Mouse (Mus musculus) spleen, embryonic (tissue): ENCODE measurements at regions not wholly inside any gene's neighbourhood (a gene's known extent, or its start where the extent isn't known, plus 50 kb on each side); places are given as distances from the start of the nearest gene placed in this dataset.

Source experiments
- CTCF ChIA-PET: fragments of 350-600 bp; sonication (Branson Sonifier 250); formaldehyde crosslinking; loops from one replicate; lab custom pipeline; 2022; lab: Charles Lee

DNA sequence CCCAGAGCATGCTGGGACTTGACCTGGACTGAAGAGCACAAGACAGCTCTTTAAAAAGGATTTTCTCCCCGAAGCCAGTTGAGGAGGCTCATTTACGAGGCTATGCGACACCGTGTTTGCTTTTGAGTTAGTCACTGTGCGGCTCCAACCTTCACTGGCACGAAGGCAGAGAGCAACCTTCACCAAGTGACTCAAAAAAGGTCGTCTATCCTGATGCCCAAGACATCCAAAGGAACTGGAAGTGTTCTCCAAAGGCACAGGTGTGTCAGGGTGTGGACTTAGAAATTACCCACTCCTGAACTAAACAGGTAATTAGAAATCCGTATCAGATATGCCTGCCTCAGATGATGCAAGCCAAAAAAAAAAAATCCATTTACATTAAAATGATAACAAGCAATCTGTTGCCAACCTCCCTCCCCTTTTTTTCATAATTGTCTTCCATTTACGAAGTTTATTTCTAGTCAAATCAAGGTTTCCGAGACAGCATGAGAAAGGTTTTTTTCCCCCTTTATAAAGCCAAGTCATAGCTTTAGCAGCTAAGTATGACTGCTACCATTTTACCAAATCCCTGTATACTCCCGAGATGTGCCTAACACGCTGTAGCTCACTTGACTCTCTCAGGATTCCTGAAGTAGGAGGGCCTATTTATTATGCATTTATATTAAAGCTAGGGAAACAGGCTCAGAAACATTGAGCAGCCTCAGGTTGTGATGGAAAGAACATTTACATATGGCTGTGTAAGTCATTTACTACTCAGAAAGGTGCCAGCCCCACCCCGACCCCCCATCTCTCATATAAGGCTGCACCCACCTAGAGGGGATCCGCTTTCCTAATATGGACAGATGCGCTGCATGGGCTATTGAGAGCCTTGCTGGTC lies 110.3 kb upstream of the Cpm start:
- CTCF ChIA-PET = interaction anchor here (0.7 kb wide), 1 partner anchor 53 kb away, joined by 4 read pairs; no protein-coding TSS in a partner anchor

- CTCF ChIA-PET = interaction anchor here (0.6 to 0.8 kb wide), 3 partner anchors 24 to 638 kb away, joined by 3 to 5 read pairs (median 5); no protein-coding TSS in a partner anchor
Measured at GRCm38 (mm10) chr10:117517800-117518770, 111.2 kb upstream of the Cpm start.

DNA sequence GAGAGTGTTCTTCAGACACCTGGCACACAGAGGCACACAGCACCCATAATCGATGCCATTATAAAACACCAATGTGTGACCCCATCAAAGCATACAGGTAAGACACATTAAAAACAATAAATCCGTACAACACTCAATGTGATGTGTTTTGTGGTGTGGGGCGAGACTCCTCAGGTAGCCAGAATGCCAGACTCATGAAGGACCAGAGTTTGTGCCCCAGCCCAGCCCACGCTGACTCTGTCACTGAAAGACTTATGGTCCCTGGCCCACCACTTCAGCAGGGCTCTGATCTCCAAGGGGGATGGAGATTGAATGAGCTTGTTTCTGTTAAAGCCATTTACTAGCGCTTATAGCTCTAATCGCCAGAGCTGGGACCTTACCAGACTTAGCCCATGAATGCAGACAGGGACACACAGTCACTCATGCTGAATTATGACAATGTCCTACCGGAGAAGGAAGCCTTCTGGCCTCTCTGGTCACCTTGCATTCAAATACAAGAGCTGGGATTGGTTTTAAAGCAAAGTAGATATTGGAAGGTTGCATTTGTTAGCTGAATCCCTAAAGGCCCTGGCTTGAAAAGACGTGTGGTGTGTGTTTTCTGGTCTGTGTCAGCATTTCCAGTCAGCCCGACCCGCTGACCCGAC lies 112.1 kb upstream of the Cpm start:
- CTCF ChIA-PET = interaction anchor here (0.7 kb wide), 1 partner anchor 14 kb away, joined by 3 read pairs; no protein-coding TSS in a partner anchor

- CTCF ChIA-PET = interaction anchor here (0.6 to 1.4 kb wide), 6 partner anchors 14 to 465 kb away, joined by 3 to 13 read pairs (median 6); no protein-coding TSS in a partner anchor
Measured at GRCm38 (mm10) chr10:117516510-117516909, 112.8 kb upstream of the Cpm start.

GRCm38 (mm10) chr10:117515777-117516501 lies 113.4 kb upstream of the Cpm start:
- CTCF ChIA-PET = interaction anchor here (0.6 to 1.4 kb wide), 8 partner anchors 11 to 465 kb away, joined by 3 to 13 read pairs (median 6); no protein-coding TSS in a partner anchor

DNA sequence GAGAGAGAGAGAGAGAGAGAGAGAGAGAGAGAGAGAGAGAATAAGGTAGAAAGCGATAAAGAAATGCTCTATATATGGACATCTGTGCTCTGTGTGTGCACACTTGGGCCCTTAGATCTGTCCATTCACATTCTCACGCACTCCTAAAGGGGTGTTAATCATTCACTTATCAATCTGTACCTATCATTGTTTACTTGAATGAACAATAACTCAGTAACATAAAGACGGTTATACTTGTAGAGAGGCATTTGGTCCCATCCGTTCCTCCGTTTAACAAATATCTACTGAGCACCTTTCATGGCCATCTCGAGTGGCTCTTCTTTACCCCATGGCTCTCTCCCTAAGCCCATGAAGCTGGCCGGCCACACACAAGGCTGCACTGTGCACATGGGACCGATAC lies 114.3 kb upstream of the Cpm start:
- CTCF ChIA-PET = interaction anchor here (0.8 to 1.4 kb wide), 3 partner anchors 14 to 133 kb away, joined by 3 to 13 read pairs (median 4); no protein-coding TSS in a partner anchor

DNA sequence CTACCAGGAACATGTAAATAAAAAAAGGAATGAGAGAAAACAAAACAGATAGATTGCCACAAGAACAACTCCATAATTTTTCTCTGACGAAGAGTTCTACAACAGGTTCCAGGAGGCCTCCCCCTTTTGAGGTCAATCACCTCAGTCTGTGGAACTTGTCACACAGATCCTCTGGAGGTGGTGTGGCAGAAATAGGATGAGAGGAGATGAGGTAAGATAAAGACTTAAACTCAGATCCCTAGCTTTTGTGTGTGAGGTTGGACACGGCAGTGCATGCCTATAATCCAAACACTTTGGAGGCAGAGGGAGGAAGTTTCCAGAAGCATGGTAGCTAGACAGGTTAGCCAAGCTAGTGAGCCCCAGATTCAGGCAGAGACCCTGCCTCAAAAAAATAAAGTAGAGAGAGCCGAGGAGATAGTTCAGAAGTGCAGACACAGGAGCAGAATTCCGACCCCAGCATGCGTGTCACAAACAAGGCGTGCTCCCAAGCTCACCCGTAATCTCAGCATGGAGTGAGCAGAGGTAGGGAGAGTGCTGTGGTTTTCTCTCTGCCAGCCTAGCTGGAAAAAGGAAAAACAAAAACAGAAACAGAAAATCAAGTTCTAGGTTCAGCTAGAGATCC lies 115.3 kb upstream of the Cpm start:
- CTCF ChIA-PET = no interaction called here

DNA sequence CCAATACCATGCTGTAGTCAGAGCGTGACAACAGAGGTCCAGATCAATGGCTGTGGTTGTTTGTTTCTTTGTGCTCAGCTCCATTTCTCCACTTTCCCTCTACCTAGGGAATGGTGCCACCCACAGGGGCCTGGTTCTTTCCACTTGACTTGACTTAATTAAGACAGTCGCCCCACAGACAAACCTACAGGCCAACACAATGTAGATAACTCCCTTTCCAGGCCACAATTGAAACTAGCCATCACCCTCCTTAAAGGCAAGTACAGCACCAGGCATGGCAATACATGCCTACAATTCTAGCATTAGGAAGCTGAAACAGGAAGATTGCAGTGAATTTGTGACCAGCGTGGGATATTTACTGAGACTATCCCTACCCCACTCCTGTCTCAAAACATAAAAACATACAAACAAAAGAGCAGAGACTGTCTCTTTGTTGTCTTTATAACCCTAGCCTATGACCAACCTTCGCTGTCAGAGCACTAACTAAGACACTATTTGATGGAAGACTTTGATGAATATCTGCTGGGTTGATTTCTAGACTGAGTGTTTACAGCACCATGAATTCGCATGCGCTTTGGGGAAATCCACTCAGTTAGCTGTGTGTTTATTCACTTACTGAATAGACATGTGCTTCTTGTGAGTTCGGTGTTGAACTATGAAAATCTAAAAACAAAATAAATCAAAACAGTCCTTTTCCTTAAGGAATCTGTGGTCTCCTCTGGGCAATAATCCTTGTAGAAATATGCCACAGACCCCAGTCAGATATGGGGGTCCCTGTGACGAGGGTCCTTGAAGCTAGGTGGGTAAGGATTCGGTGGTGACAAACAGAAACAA lies 116.7 kb upstream of the Cpm start:
- CTCF ChIA-PET = no interaction called here

- CTCF ChIA-PET = no interaction called here
Measured at GRCm38 (mm10) chr10:117511483-117512406, 117.6 kb upstream of the Cpm start.

GRCm38 (mm10) chr10:117510529-117511482 lies 118.5 kb upstream of the Cpm start:
- CTCF ChIA-PET = no interaction called here

- CTCF ChIA-PET = no interaction called here
Measured at GRCm38 (mm10) chr10:117510224-117510486, 119.1 kb upstream of the Cpm start.

- CTCF ChIA-PET = interaction anchor here (0.6 kb wide), 1 partner anchor 287 kb away, joined by 3 read pairs; no protein-coding TSS in a partner anchor
Measured at GRCm38 (mm10) chr10:117509431-117510223, 119.7 kb upstream of the Cpm start.

GRCm38 (mm10) chr10:117506252-117506992 lies 122.9 kb upstream of the Cpm start:
- CTCF ChIA-PET = no interaction called here

GRCm38 (mm10) chr10:117505529-117505928 lies 123.8 kb upstream of the Cpm start:
- CTCF ChIA-PET = no interaction called here

GRCm38 (mm10) chr10:117505057-117505456 lies 124.2 kb upstream of the Cpm start:
- CTCF ChIA-PET = no interaction called here
